Mouse (Mus musculus) liver, adult 2 months (tissue): Measurements from ENCODE around the gene Vps11. TPM values are rescaled to one million over a fixed set of nuclear protein-coding genes. Genes with fewer than 3 reads are reported as not detected.
"Not testable (repeated sequence)": the region's sequence is repeated elsewhere in the genome, so short reads cannot be mapped to it uniquely, and the experiment has no call there.

Experiments
- DNase-seq: peaks from one replicate; pipeline ENCODE4 v3.0.0-alpha.2; 2011; ENCODE audit warnings: low read depth, low spot score; ENCODE audit errors: extremely low read depth
- H3K27ac ChIP-seq: fragments of 200-500 bp; replicated peaks from 2 replicates; pipeline ENCODE4 v1.5.1; 2012; ENCODE audit warnings: low read depth, mild to moderate bottlenecking, control low read depth, inconsistent platforms, low read length; ENCODE audit not compliant: insufficient read depth
- H3K27me3 ChIP-seq: fragments of 200-500 bp; 2 replicates; pipeline ENCODE4 v1.6.1; 2012; ENCODE audit warnings: mild to moderate bottlenecking, moderate library complexity, low read length, inconsistent platforms; ENCODE audit not compliant: control insufficient read depth, insufficient read depth
- H3K36me3 ChIP-seq: fragments of 200-500 bp; 2 replicates; pipeline ENCODE4 v1.6.1; 2012; ENCODE audit warnings: low read length, inconsistent platforms; ENCODE audit not compliant: control insufficient read depth, insufficient read depth
- H3K4me1 ChIP-seq: fragments of 200-500 bp; 2 replicates; pipeline ENCODE4 v1.6.1; 2011; ENCODE audit warnings: low read length; ENCODE audit not compliant: control insufficient read depth, insufficient read depth
- H3K4me3 ChIP-seq: fragments of 200-500 bp; 2 replicates; pipeline ENCODE4 v1.5.1; 2011; ENCODE audit warnings: low read depth, mild to moderate bottlenecking, control low read depth, low read length, moderate library complexity; ENCODE audit not compliant: insufficient read depth
- H3K79me2 ChIP-seq: fragments of 200-500 bp; 2 replicates; pipeline ENCODE4 v1.6.1; 2012; ENCODE audit warnings: inconsistent platforms, mild to moderate bottlenecking, low read length, moderate library complexity; ENCODE audit not compliant: control insufficient read depth, insufficient read depth
- H3K9ac ChIP-seq: fragments of 200-500 bp; 2 replicates; pipeline ENCODE4 v1.6.1; 2012; ENCODE audit warnings: low read depth, mild to moderate bottlenecking, control low read depth, inconsistent platforms, low read length
- CTCF ChIP-seq: fragments of 200-500 bp; IDR thresholded peaks from 2 replicates; pipeline ENCODE4 v1.5.1; 2011; ENCODE audit warnings: low read depth, low read length, control low read depth
- POLR2A ChIP-seq: fragments of 200-500 bp; IDR thresholded peaks from 2 replicates; pipeline ENCODE4 v1.6.1; 2011; ENCODE audit warnings: low read length, control low read depth; ENCODE audit not compliant: insufficient read depth; ENCODE audit errors: extremely low read depth
- WGBS: fragments of 180-500 bp; shearing (Covaris S2); methylation state at CpG from one replicate; pipeline ENCODE4 v1.1.7; 2018; 5-methylcytosine and 5-hydroxymethylcytosine counted together
- polyA plus RNA-seq: library from polyadenylated mRNA; depleted of rRNA; stranded (reverse); fragments of >200 nt; gene quantifications from 2 replicates; pipeline ENCODE4 v1.2.3, GENCODE M21; 2012
- total RNA-seq: library from RNA; depleted of rRNA; stranded (reverse); fragments of >200 nt; gene quantifications from 2 replicates; pipeline ENCODE4 v1.2.3, GENCODE M21; 2014

Gene Vps11
- total and polyA plus RNA-seq, 2 experiments, result 14.5 to 17.0 TPM

- WGBS, result under 1% methylated on average over 83 of the region's 83 CpGs
- TF ChIP-seq CTCF (peak; percentile 12; the same call in 1 of the 2 replicates), POLR2A (peak; percentile 77)
Observed at GRCm38 (mm10) chr9:44379054-44379834, 17.8 kb upstream of the Vps11 start, which contains the start of gene Hyou1. Gene Hyou1 (plus strand): TSS chr9:44379490.

GRCm38 (mm10) chr9:44378153-44378730 lies 16.8 kb upstream of the Vps11 start:
- peak overlapping the region; percentile 72; the same call in 1 of the 2 replicates for H3K27ac ChIP-seq
- no peak for DNase-seq
- peaks cover 21% of the 10 kb centered on the region; the same call in 1 of the 2 replicates for H3K36me3 ChIP-seq
- H3K79me2 ChIP-seq, result peaks cover 17% of the 10 kb centered on the region; the same call in 1 of the 2 replicates
- H3K27me3 ChIP-seq, result no peaks in the 10 kb centered on the region
- H3K4me1 ChIP-seq, result peaks cover 27% of the 10 kb centered on the region
- TF ChIP-seq CTCF, result no peak
- TF ChIP-seq POLR2A, result no peak
- H3K4me3 ChIP-seq, result peak overlapping the region; percentile 76; the same call in 1 of the 2 replicates
- WGBS, result 50% methylated on average over 5 of the region's 5 CpGs
- peak overlapping the region; percentile 66; the same call in 1 of the 2 replicates for H3K9ac ChIP-seq

More at GRCm38 (mm10) chr9:44379054-44379834, 17.8 kb upstream of the Vps11 start, which contains the start of gene Hyou1:
- no peaks in the 10 kb centered on the region for H3K27me3 ChIP-seq
- DNase-seq, result peak; percentile 91
- H3K79me2 ChIP-seq, result peaks cover 17% of the 10 kb centered on the region; the same call in 1 of the 2 replicates
- H3K4me3 ChIP-seq, result peak within 1 kb of the TSS; percentile 76
- peak within 1 kb of the TSS; percentile 82 for H3K9ac ChIP-seq
- peaks cover 30% of the 10 kb centered on the region; the same call in 1 of the 2 replicates for H3K36me3 ChIP-seq
- H3K27ac ChIP-seq, result peak within 1 kb of the TSS; percentile 72
- H3K4me1 ChIP-seq, result peaks cover 21% of the 10 kb centered on the region

- H3K79me2 ChIP-seq, result peaks cover 17% of the 10 kb centered on the region; the same call in 1 of the 2 replicates
- not testable (repeated sequence) for DNase-seq, H3K9ac ChIP-seq, H3K4me3 ChIP-seq, H3K27ac ChIP-seq, H3K27me3 ChIP-seq
- peaks cover 28% of the 10 kb centered on the region for H3K4me1 ChIP-seq
- WGBS, result 84% methylated on average over 2 of the region's 2 CpGs
- H3K36me3 ChIP-seq, result peaks cover 12% of the 10 kb centered on the region; the same call in 1 of the 2 replicates
Observed at GRCm38 (mm10) chr9:44377335-44377734, 15.9 kb upstream of the Vps11 start.

GRCm38 (mm10) chr9:44376141-44376540 lies 14.7 kb upstream of the Vps11 start:
- H3K9ac ChIP-seq, result no peak overlapping the region
- no peaks in the 10 kb centered on the region for H3K27me3 ChIP-seq
- 45% methylated on average over 6 of the region's 6 CpGs for WGBS
- peak overlapping the region; percentile 60 for H3K27ac ChIP-seq
- no peak overlapping the region for H3K4me3 ChIP-seq
- H3K36me3 ChIP-seq, result peaks cover 3% of the 10 kb centered on the region; the same call in 1 of the 2 replicates
- H3K4me1 ChIP-seq, result peaks cover 20% of the 10 kb centered on the region
- H3K79me2 ChIP-seq, result peaks cover 16% of the 10 kb centered on the region; the same call in 1 of the 2 replicates
- DNase-seq, result peak; percentile 76
- TF ChIP-seq POLR2A (no peak), CTCF (no peak)

- peaks cover 11% of the 10 kb centered on the region for H3K4me1 ChIP-seq
- no peaks in the 10 kb centered on the region for H3K27me3 ChIP-seq
- H3K79me2 ChIP-seq, result no peaks in the 10 kb centered on the region
- peak overlapping the region; percentile 63; the same call in 1 of the 2 replicates for H3K9ac ChIP-seq
- no peaks in the 10 kb centered on the region for H3K36me3 ChIP-seq
- peak; percentile 80 for DNase-seq
- no peak overlapping the region for H3K4me3 ChIP-seq
- TF ChIP-seq POLR2A (no peak), CTCF (no peak)
- peak overlapping the region; percentile 100 for H3K27ac ChIP-seq
Observed at GRCm38 (mm10) chr9:44373386-44373785, 11.9 kb upstream of the Vps11 start.
